Mouse (Mus musculus) C2C12 (cell line): Measurements from ENCODE around the gene Adcy7.

Experiments used
- CTCF ChIP-seq: IDR thresholded peaks from one replicate; pipeline ENCODE4 v1.5.1; 2011; ENCODE audit not compliant: control insufficient read depth, insufficient read depth, insufficient read length
- MAX ChIP-seq: IDR thresholded peaks from one replicate; pipeline ENCODE4 v1.6.1; 2011; ENCODE audit warnings: mild to moderate bottlenecking, control low read depth

DNA sequence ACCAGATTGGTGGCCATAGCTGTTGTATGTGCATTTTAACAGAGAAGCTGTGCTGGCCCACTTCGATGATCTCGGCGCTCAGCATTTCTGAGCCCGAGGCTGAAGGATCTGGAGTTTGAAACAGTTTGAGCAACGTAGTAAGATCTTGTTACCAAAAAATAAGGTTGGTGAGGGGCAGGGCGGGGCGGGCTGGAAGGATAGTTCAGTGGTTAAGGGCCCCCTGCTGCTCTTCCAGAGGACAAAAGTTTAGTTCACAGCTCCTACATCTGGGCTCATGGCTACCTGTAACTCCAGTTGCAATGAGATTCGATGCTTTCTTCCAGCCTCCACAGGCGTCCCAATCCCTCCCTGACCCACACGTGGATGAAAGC, 26.5 kb downstream of the Adcy7 start:
- TF ChIP-seq MAX (no peak), CTCF (no peak)
